In genomic region chr2:32694691-32695090, GRCm38 (mm10) we compare ENCODE assay signal across 8 mouse cellular contexts. TPM values are rescaled to one million over a fixed set of nuclear protein-coding genes. Genes with fewer than 3 reads are reported as not detected.
DNase-seq lines count a peak whose midpoint lies in the region; ATAC-seq lines count a peak whose summit lies in the region.

No protein-coding gene starts in this region.

- no peak for ATAC-seq in kidney, embryonic 15.5 days (replicated peaks; ENCODE audit: low FRiP score)
- no peak for ATAC-seq in embryonic facial prominence, embryonic 13.5 days (ENCODE audit: insufficient number of reproducible peaks, insufficient read depth, low FRiP score, low TSS enrichment, low read depth)
- no peak for ATAC-seq in neural tube, embryonic 12.5 days (ENCODE audit: low FRiP score, low read depth)

- peak overlapping the region; percentile 87 for H3K4me2 ChIP-seq in kidney, embryonic 15.5 days
- peak overlapping the region; percentile 80 for H3K4me2 ChIP-seq in embryonic facial prominence, embryonic 13.5 days
- peak overlapping the region; percentile 88 for H3K4me2 ChIP-seq in neural tube, embryonic 12.5 days (replicated peaks)

- H3K4me1 ChIP-seq in kidney, embryonic 15.5 days: peaks cover 32% of the 10 kb centered on the region
- peaks cover 13% of the 10 kb centered on the region for H3K4me1 ChIP-seq in embryonic facial prominence, embryonic 13.5 days
- peaks cover 30% of the 10 kb centered on the region for H3K4me1 ChIP-seq in limb, embryonic 10.5 days
- peaks cover 8% of the 10 kb centered on the region for H3K4me1 ChIP-seq in neural tube, embryonic 12.5 days

- no peak for DNase-seq in kidney, postnatal 25 days
- no peak for DNase-seq in limb, embryonic 10.5 days (ENCODE audit: low spot score)
- no peak for DNase-seq in adrenal gland, postnatal 10 days
- no peak for DNase-seq in left cerebral cortex, adult 18-20 months (ENCODE audit: low spot score in 2 of 2)
- no peak for DNase-seq in right cerebral cortex, postnatal 10 days (ENCODE audit: low spot score in 2 of 2)

- H3K9me3 ChIP-seq in kidney, embryonic 15.5 days (replicated peaks): no peaks in the 10 kb centered on the region
- no peaks in the 10 kb centered on the region for H3K9me3 ChIP-seq in embryonic facial prominence, embryonic 13.5 days
- no peaks in the 10 kb centered on the region for H3K9me3 ChIP-seq in limb, embryonic 10.5 days (replicated peaks)
- no peaks in the 10 kb centered on the region for H3K9me3 ChIP-seq in neural tube, embryonic 12.5 days

- H3K36me3 ChIP-seq in kidney, embryonic 15.5 days: peaks cover 4% of the 10 kb centered on the region; the same call in 1 of the 2 replicates
- H3K36me3 ChIP-seq in embryonic facial prominence, embryonic 13.5 days: peaks cover 6% of the 10 kb centered on the region; the same call in 1 of the 2 replicates
- H3K36me3 ChIP-seq in limb, embryonic 10.5 days: peaks cover 19% of the 10 kb centered on the region
- no peaks in the 10 kb centered on the region for H3K36me3 ChIP-seq in neural tube, embryonic 12.5 days

- H3K27me3 ChIP-seq in kidney, embryonic 15.5 days: no peaks in the 10 kb centered on the region
- no peaks in the 10 kb centered on the region for H3K27me3 ChIP-seq in embryonic facial prominence, embryonic 13.5 days
- H3K27me3 ChIP-seq in limb, embryonic 10.5 days (ENCODE audit: low read depth, poor library complexity, severe bottlenecking): no peaks in the 10 kb centered on the region
- no peaks in the 10 kb centered on the region for H3K27me3 ChIP-seq in neural tube, embryonic 12.5 days (replicated peaks)

- H3K27ac ChIP-seq in kidney, embryonic 15.5 days: peak overlapping the region; percentile 89
- H3K27ac ChIP-seq in embryonic facial prominence, embryonic 13.5 days: peak overlapping the region; percentile 86
- peak overlapping the region; percentile 90 for H3K27ac ChIP-seq in limb, embryonic 10.5 days
- H3K27ac ChIP-seq in neural tube, embryonic 12.5 days: no peak overlapping the region

- 83% methylated on average over 12 of the region's 12 CpGs for WGBS in kidney, embryonic 15.5 days
- WGBS in embryonic facial prominence, embryonic 13.5 days: 86% methylated on average over 12 of the region's 12 CpGs
- WGBS in limb, embryonic 10.5 days: 90% methylated on average over 12 of the region's 12 CpGs
- WGBS in neural tube, embryonic 12.5 days: 89% methylated on average over 12 of the region's 12 CpGs

- peak overlapping the region; percentile 49; the same call in 1 of the 2 replicates for H3K9ac ChIP-seq in kidney, embryonic 15.5 days
- peak overlapping the region; percentile 94 for H3K9ac ChIP-seq in embryonic facial prominence, embryonic 13.5 days
- H3K9ac ChIP-seq in neural tube, embryonic 12.5 days: 0 out of 2 replicates have a peak overlapping the region, but pooled peaks have one; percentile 42

- peak overlapping the region; percentile 77 for H3K4me3 ChIP-seq in kidney, embryonic 15.5 days (replicated peaks)
- H3K4me3 ChIP-seq in embryonic facial prominence, embryonic 13.5 days: peak overlapping the region; percentile 80
- peak overlapping the region; percentile 92 for H3K4me3 ChIP-seq in limb, embryonic 10.5 days
- no peak overlapping the region for H3K4me3 ChIP-seq in neural tube, embryonic 12.5 days

RNA-seq across cellular contexts. Expression of gene Fpgs, which starts 9.3 kb away (rescaled TPM):
- polyA plus RNA-seq in kidney, embryonic 15.5 days (2015; fragmentation: Nextera tagmentation; extraction: Ambion mirVana): 33.7 and 40.3 TPM in 2 replicates
- 29.7 and 34.1 TPM in 2 replicates for polyA plus RNA-seq in embryonic facial prominence, embryonic 13.5 days (2015; fragmentation: Nextera tagmentation; extraction: Ambion mirVana)
- polyA plus RNA-seq in limb, embryonic 10.5 days (2016; fragmentation: Nextera tagmentation; extraction: Ambion mirVana): 31.6 and 35.4 TPM in 2 replicates
- polyA plus RNA-seq in neural tube, embryonic 12.5 days (2016; fragmentation: Nextera tagmentation; extraction: Ambion mirVana): 16.4 and 17.3 TPM in 2 replicates
- total RNA-seq in adrenal gland, postnatal 10 days (2021): 10 to 100 TPM; 27.1 to 37.6 TPM
- total RNA-seq in left cerebral cortex, adult 18-20 months (2021): 1 to 10 TPM; 7.6 to 9.0 TPM

RNA-seq across cellular contexts. Expression of gene Cdk9, which starts 18.2 kb away (rescaled TPM):
- 108 and 118 TPM in 2 replicates for polyA plus RNA-seq in kidney, embryonic 15.5 days (2015; fragmentation: Nextera tagmentation; extraction: Ambion mirVana)
- 102 and 114 TPM in 2 replicates for polyA plus RNA-seq in embryonic facial prominence, embryonic 13.5 days (2015; fragmentation: Nextera tagmentation; extraction: Ambion mirVana)
- polyA plus RNA-seq in limb, embryonic 10.5 days (2016; fragmentation: Nextera tagmentation; extraction: Ambion mirVana): 156 and 160 TPM in 2 replicates
- polyA plus RNA-seq in neural tube, embryonic 12.5 days (2016; fragmentation: Nextera tagmentation; extraction: Ambion mirVana): 97.8 and 103 TPM in 2 replicates
- total RNA-seq in adrenal gland, postnatal 10 days (2021): 10 to 100 TPM; 65.5 to 70.9 TPM
- total RNA-seq in left cerebral cortex, adult 18-20 months (2021): 100 to 1,000 TPM; 128 to 133 TPM

RNA-seq across cellular contexts. Expression of gene Sh2d3c, which starts 26.2 kb away (rescaled TPM):
- polyA plus RNA-seq in kidney, embryonic 15.5 days (2015; fragmentation: Nextera tagmentation; extraction: Ambion mirVana): 32.5 and 37.2 TPM in 2 replicates
- polyA plus RNA-seq in embryonic facial prominence, embryonic 13.5 days (2015; fragmentation: Nextera tagmentation; extraction: Ambion mirVana): 19.4 and 21.8 TPM in 2 replicates
- polyA plus RNA-seq in limb, embryonic 10.5 days (2016; fragmentation: Nextera tagmentation; extraction: Ambion mirVana): 16.2 and 20.9 TPM in 2 replicates
- 41.8 and 45.1 TPM in 2 replicates for polyA plus RNA-seq in neural tube, embryonic 12.5 days (2016; fragmentation: Nextera tagmentation; extraction: Ambion mirVana)
- total RNA-seq in adrenal gland, postnatal 10 days (2021): 10 to 100 TPM; 28.9 to 35.4 TPM
- 10 to 100 TPM; 27.9 to 35.5 TPM for total RNA-seq in left cerebral cortex, adult 18-20 months (2021)

RNA-seq across cellular contexts. Expression of gene 6330409D20Rik, which starts 46.1 kb away (rescaled TPM):
- 0.18 TPM in 1 of 2 replicates, not detected in the other for polyA plus RNA-seq in kidney, embryonic 15.5 days (2015; fragmentation: Nextera tagmentation; extraction: Ambion mirVana)
- polyA plus RNA-seq in embryonic facial prominence, embryonic 13.5 days (2015; fragmentation: Nextera tagmentation; extraction: Ambion mirVana): 0.34 and 0.58 TPM in 2 replicates
- polyA plus RNA-seq in limb, embryonic 10.5 days (2016; fragmentation: Nextera tagmentation; extraction: Ambion mirVana): 0.14 TPM in 1 of 2 replicates, not detected in the other
- 2.1 and 3.1 TPM in 2 replicates for polyA plus RNA-seq in neural tube, embryonic 12.5 days (2016; fragmentation: Nextera tagmentation; extraction: Ambion mirVana)
- under 1 TPM in 1 of 2 experiments, not detected in 1; 0.30 TPM for total RNA-seq in adrenal gland, postnatal 10 days (2021)
- total RNA-seq in left cerebral cortex, adult 18-20 months (2021): 1 to 10 TPM; 2.2 to 2.8 TPM

RNA-seq across cellular contexts. Expression of gene Eng, which starts 48.3 kb away (rescaled TPM):
- polyA plus RNA-seq in kidney, embryonic 15.5 days (2015; fragmentation: Nextera tagmentation; extraction: Ambion mirVana): 71.9 and 82.1 TPM in 2 replicates
- 49.1 and 50.2 TPM in 2 replicates for polyA plus RNA-seq in embryonic facial prominence, embryonic 13.5 days (2015; fragmentation: Nextera tagmentation; extraction: Ambion mirVana)
- 27.9 and 28.5 TPM in 2 replicates for polyA plus RNA-seq in limb, embryonic 10.5 days (2016; fragmentation: Nextera tagmentation; extraction: Ambion mirVana)
- 28.8 and 33.0 TPM in 2 replicates for polyA plus RNA-seq in neural tube, embryonic 12.5 days (2016; fragmentation: Nextera tagmentation; extraction: Ambion mirVana)
- 10 to 100 TPM; 97.9 to 99.9 TPM for total RNA-seq in adrenal gland, postnatal 10 days (2021)
- 10 to 100 TPM; 18.4 to 19.9 TPM for total RNA-seq in left cerebral cortex, adult 18-20 months (2021)

Comparison
In these comparisons a context has a peak if more than half of its experiments do, and no peak if none do; other contexts are left out.
1. H3K9ac ChIP-seq: peak in every context shown above with its lines; median percentile 94 in embryonic facial prominence, embryonic 13.5 days; 49 in kidney, embryonic 15.5 days; 42 in neural tube, embryonic 12.5 days.